Mouse (Mus musculus) urinary bladder, adult 2 months (tissue): ENCODE measurements around the gene Tfap2e. TPM values are rescaled to one million over a fixed set of nuclear protein-coding genes. Genes with fewer than 3 reads are reported as not detected.

Experiments
- DNase-seq: peaks from one replicate; pipeline ENCODE4 v3.0.0; 2022; ENCODE audit warnings: low spot score
- polyA plus RNA-seq: library from polyadenylated mRNA; depleted of rRNA; stranded (reverse); fragments of >200 nt; gene quantifications from 2 replicates; pipeline ENCODE4 v1.2.3, GENCODE M21; 2012

Gene Tfap2e
- polyA plus RNA-seq, 1 experiment, result not detected

DNA sequence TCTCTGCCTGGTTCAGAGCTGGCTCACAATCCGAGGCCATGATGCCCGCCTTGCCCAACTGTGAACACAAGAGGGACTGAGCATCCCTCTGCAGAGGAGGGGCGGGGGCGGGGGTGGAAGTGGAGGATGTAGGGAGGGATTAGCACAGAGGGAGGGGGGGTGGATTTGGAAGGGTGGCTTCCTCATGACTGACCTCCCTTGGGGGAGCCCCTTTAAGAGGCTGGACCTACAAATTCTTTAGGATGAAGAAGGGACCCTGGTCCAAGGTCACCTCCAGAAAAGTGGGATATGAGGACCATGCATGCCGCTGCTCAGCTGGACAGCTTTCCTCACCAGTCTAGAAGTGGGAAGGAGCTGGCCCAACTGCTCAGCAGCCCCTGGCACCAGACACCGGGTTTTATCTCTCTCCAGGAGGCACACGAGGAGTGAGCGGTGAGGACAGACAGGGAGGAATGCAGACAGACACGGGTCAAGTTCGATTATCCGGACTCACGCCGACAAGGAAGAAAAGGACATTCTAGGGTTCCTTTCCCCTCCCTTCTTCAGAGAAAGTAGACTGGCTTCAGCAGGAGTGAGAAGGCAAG is 16.1 kb upstream of the Tfap2e start:
- no peak for DNase-seq

DNA sequence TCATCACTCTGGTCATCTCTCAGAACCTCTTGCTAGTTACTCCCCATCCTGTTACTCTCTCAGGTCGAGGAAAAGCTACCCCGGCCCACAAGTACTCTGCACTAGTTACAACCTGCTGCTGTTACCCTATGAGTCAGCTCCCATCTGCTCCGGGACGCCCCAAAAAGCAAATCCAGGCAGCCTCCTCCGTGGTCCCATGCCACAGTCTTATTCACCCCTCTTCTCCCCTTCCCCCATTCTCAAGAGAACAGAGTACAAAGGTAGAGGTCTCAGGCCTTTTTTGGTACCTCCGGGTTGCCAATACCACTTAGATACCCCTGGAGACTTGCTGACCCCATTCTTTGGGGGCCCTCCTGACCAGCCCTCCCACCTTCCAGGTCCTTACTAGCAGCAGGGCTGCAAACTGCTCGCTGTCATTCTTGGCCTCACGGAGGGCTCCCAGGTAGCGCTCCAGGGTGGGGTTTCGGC is 15.6 kb upstream of the Tfap2e start:
- no peak for DNase-seq

DNA sequence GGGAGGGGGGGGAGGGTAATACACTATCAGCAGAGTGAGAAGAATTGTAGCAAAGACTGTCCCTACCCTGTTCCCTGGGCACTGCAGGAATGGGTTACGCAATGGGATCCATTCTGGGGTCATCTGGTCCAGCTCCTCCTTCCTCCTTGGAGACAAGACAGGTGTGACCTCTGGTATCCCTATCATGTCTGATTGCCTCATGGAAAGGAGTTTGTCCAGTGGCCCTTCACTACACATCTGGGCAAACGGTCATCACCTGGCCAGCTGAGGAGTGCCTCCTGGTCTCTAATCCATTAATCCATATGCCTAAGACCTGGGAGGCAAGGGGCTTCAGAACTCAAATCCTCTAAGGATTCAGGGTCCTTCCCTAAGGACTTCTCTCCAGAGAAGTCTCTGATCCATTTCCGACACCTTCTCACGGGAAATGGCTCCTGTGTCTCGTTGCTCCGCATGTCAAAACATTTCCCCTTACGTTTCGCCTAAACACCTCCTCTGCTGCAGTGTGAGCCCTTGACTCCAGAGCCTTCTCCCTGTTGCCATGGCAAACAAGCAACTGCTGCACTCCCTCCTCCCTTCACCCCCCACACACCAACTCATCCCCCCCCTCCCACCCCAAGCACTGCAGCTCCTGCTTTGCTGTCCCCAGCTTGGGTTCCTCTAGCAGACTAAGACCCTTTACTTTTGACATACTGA is 15.0 kb upstream of the Tfap2e start:
- no peak for DNase-seq

DNA sequence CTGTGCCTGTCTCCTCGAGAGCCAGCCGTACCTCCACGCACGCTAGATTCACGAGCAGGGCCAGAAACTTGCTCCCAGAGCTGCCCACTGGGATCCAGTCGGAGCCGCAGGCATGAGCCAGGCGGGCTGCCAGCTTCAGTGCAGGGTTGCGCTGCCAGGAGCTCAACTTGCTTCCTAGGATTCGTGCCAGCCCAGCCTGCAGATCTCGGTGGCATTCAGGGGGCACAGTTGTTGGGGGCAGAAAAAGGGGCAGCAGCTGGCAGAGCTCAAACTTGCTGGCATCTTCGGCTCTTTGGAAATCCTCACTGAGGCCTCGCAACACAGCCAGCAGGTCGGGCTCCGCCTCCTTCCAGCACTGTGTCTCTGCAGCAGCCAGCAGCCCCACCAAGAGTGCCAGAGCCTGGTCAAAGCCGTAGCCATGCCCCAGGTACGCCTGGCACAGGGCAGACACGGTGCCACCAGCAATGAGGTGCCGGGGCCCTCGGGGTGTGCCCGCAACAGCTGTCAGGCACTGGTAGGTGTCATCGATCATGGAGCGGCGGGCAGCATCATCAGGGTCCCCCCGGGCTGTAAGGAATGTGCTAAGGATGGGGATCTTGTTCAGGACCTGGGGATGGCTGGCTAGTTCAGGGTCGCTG is 14.1 kb upstream of the Tfap2e start:
- DNase-seq, result no peak

DNA sequence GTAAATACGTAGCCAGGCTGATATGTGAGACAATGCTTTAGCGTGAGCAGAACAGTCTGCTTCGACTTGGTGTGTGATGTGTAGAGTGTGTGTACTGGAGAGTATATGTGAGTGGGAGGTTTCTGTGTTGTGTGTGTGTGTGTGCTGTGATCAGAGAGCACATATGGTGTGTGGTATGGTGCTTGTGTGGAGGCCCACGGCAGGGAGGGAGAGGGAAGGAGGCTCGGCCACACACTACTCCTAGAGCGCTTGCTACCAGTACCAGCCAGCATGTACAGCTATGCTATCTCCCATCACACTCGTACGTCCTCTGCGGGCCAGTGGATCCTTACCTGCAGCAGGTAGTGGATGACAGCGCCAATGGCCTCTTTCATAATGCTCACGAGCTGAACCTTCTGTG is 13.5 kb upstream of the Tfap2e start:
- no peak for DNase-seq

DNA sequence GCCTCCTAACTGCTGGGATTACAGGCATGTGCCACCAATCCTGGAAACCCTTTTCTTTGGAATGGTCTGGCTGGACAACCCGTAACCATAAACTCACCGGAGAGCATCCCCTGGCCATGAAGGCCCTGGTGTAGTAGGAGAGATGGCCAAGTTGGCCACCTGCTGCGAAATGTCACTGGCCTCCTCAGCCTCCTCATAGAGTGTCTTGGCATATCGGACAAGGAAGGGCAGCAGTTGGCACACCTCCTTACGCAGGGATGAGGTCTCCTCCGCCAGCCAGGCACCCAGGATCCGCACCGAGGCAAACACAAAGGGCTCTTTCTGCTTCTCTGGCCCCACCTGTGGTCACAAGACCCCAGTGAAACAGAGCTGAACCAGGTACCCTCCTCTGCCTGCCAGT is 12.3 kb upstream of the Tfap2e start:
- DNase-seq, result no peak

DNA sequence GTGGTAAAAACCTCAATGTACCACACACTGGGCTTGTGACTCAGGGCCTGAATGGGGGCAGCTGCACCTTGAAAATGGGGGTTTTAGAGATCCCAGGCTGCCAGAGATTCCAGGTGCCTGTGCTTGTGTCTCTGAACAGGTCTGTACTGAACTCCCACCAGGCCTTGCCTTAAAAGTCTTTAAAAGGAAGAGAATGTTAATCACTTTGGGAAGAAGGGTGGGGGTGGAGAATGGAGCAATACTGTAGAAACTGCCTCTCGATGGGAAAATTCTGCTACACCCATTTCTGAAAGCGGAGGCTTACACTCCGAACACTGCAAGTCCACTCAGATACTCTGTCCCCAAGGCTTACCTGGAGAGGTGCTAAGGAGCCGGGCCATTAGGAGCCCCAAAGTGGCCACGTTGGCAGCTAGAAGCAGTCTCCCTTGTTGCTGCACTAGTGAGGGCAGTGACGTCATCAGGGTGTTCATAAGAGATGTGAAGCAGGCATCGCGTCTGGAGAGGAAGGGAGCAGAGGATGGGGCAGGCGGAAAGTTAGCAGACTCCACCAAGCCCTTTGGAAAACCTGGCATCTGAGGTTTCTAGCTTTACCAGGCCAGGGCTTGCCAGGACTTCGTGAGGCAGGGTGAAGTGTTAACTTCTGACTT is 10.3 kb upstream of the Tfap2e start:
- DNase-seq, result no peak

DNA sequence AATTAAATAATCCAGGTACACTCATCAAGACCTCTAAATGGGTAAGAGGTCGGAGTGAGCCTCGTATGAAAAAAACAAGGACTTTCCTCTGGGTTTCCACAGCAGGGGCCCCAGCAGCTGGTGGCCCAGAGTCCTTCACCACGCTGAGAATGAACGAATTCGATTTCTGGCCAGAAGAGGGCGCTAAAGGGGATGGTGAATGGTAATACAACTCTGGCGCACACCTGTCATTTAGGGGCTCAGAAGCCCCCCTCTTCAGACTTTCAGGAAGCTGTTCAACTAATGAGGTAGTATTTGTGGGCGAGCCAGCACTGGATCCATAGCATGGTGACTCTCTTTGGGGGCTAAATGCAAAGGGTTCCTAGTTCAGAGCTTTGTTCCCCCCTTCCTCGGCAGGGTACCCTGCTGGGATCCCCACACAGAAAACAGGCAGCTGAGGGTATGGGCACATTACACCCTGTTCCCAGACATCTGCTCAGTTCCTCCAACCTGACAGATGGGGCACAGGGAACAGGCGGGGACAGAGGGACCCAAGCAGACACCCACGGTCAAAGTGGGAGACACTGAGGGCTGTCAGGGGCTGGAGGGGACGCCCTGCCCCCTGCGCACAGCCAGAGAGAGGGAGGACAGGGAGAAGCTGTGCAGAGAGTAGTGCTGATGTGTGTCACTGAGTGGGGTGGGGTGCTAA is 9.6 kb upstream of the Tfap2e start:
- DNase-seq, result no peak

DNA sequence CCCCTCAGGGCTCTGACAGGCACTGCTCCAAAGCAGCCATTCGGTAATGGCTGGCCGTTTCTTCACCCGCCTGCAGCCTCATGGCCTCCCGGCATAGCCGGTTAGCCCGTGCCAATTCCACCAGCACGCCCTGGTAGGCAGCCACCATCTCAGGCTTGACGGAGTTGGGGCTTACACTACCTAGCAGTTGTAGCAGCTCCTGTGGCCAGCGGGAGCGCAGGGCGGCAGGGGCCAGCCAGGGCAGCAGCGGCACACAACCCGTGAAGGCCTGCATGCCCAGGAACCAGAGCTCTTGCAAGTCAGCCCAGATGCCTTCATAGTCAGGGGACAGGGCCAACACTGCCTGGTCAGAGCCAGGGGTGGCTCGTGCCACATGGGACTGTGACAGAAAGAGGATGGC is 8.8 kb upstream of the Tfap2e start:
- no peak for DNase-seq

DNA sequence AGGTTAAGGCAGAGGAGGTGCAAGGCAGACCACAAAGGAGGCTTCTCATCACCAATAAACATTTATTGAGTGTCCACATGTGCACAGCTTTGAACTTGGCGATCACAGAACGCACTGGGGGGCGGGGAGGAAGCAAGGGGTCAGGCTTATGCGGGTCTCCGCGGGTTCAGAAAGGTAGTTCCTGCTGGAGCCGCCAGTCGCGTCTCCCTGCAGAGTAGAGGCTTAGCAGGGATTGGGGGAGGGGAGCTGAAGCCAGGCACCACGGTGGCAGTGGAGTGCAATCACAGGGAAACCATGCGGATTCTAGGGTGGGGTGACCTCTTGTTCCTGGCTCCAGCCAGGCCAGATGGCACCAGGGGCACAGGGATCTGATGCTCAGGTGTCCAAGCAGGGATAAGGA is 7.7 kb upstream of the Tfap2e start:
- DNase-seq, result no peak

DNA sequence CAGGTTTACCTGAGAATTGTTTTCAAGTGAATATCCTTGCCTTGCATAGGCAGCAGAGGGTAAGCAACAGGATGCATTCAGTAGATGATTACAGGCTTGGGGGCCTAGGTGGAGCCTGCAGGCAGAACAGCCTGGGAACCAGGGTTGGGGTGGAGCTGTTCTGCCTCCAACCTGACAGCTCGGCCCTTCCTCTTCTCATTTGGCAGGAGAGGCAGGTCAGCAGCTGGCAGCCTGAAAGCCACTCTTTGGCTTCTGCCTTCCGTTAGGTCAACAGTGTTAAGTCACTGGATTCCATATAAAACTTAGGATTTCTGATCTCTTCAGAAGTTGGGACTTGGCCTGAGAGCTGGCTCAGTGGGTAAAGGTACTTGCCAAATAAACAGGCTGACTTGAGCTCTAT is 6.9 kb upstream of the Tfap2e start:
- no peak for DNase-seq

DNA sequence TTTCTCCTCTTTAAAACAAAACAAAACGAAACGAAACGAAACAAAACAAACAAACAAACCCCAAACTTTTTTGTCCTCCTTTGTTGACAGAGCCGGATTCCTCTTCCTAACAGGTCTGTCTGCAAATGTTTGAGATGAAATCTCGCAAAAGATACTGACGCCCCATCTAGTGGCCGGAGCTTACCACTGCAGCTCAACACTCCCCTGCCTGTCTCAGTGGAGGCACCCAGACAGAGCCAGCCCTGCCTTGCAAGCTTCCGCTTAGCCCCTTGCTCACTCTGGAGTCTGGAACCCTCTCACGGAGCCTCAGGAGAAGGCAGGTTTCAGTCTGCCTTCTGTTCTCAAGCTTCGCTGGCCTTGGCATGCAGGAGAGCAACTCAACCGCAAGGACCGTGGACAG is 5.4 kb upstream of the Tfap2e start:
- DNase-seq, result no peak

DNA sequence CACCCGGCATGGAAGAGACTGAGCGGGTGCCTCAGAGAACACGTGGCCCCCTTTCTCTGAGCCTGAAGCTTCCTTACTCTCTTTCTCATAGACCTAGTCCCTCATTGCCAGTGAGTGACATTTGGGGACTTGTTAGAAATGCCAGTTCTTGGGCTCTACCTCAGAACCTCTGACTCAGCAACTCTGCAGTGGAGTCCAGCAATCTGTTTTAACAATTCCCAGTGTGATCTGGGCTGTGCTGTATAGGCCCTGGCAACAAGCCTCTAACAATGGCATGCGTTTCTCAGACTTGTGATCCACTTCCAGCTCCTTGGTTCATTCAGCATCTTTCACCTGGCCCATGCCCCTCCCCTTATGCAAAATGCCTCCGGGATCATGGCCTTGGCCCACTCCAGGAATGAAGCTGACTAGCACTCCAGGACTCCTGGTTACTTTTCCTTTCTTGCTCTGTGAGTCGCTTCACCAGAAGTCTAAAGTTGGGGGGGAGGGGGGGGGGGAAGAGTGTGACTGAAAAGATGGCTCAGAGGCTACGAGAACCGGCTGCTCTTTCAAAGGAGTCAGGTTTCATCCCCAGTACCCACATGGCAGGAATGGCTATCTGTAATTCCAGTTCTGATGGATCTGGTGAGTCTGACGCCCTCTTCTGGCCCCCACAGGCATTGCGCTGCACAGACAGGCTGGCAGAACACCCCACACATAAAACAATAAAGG is 4.1 kb upstream of the Tfap2e start:
- DNase-seq, result no peak

DNA sequence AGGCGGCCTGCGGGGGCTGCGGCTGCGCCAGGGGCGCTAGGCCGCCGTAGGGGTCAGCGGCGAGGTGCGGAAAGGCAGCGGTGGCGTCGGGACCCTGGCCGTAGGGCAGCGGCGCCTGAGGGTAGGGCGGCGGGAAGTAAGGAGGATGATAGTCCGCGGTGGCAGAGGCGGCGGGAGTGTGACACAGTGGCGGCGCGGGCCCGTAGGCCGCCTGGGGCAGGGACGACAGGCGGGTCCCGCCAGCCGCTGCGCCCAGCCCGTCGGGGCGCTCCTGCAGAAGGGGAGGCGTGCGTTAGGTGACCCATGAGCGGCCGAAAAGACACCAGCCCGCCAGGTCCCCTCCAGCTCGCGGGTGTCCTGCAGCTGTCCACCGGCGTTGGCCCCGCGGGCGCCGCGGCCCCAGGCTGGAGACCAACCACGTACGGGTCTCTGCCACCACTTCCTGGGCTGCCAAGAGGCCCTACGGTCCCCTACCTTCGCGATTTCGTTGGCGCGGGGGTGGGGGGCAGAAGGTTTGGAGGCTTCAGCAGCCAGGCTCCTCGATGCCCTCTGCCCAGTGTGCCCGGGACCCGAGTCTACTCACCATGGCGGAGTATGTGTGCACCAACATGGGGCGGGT is 549 bp downstream of the Tfap2e start:
- DNase-seq, result no peak

DNA sequence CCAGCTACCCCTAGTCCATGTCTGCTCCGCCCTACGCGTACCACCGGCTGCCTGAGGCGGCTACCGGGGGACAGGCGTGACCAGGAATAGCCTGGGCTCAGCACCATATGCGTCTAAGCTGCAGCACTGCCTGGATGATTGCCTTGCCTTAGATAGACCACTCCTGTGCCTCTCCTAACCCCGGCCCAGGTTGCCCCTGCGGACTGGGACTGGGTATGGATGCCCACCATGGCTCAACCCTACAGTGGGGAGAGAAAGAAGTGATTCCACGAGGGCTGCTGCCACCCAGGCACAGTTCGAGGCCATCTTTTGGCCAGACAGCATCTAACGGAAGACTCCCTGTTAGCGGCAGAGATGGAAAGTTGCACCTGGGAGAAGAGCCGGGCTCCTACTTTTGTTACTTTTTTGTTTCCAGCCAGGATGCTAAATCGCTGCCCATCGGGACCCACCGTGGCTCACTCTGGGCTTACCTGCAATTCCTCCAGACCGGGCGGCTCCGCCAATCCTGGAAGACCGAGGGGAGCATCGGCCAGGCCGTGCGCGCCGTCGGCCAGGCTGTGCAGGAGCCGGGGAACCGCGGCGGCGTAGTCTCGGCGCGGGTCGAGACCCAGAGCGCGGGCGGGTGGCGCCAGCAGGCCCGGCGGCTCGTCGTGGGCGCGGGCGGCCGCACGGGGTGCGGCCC is 1.2 kb downstream of the Tfap2e start:
- no peak for DNase-seq

DNA sequence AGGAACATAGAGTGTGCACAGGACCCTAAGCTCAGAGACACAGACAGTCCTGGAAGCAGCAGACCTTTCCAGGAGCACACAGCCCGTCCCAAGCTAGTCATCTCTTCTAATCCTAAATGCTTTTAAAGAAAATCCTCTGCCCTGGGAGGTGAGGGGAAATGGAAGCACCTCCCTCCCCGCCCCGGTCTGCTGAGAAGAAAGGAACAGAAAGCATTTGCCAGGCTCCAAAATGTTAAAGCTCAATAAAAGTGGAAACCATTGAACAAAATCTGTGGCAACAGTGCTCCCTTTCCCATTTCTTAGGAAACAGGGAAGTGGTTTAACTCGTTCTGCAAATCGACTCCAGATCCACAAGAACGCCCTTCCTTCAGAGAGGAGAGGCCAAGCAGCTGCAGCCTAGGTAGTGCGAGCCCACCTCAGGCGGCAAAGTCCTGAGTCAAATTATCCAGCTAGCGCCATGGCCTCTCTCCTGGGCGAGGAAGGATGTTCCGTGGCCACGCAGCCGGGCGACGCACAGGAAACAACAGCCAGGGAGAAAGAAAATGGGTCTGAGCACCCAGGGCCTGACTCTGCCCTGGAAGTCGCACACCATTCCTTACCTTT is 1.9 kb downstream of the Tfap2e start:
- DNase-seq, result no peak

DNA sequence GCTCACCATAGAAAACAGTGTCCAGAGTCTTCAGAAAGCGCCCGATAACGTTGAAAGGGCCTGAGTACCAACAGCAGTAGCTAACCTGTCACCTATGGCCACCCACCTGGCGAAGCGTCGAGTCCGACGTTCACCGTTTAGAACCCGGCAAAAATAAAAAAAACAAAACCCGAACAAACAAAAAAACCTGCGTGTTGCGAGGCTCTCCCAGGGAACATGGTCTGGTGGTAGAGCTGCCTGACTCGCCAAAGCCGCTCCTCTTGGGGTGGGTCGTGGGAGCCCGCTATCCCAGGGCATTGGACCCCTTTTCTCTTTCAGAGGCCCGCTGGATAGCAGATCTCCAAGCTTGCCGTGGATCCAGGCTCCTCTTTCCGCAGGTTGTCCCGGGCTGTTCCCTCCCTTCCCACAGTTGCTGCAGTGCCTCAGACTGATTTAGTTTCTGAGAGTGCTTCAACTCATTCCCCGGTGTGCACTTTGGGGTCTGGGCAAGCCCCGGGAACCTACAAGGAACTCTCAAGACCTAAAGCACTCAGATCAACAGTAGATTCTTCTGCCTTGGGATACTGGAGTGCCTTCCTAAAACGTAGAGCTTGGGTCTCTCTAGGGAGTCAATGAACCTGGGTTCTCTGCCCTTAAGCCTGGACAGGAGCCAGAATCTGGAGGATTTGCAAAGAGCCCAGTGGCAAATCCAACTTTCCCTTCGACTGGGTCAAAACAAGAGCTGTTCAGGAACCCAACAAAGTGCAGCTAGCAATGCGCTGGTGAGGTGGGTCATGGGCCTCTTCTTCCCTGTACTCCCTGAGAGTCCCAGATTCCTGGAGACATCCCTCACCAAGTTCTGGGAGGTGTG is 3.3 kb downstream of the Tfap2e start:
- DNase-seq, result no peak

DNA sequence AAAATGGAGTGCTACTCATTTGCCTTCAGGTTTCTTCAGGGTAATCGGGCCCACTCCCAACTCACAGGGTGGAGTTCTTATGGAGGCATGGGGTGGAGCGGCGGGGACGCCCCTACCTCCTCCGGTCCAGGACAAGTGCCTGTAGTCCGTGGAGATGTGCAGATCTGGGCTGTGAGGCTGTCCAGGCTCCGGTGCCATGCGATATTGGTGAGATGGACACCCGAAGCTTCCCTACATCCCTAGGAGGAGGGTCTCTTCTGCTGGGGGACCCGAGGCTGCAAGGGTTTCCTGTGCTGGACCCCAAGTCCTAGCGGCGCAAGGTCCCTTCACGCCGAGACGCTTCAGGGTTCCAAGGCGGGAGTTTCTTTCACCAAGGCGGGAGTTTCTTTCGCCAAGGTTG is 3.9 kb downstream of the Tfap2e start:
- no peak for DNase-seq

DNA sequence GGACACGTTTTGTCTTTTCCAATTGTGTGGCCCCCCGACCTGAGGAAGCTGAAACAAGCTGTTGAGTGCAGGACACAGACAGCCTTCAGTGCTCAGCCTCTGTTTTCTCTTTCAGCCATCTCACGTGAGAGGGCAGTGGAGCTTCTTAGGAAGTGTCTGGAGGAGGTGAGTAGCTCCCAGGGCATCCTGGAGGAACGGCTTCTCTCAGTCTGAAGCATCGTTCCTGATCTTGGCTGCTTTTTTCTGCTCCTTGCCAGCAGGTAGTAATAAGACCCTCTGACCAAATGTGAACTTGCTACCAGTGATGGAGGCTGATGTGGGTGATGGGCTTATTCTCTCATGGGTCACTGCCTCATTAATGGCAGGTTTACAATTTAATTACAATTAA is 28.6 kb downstream of the Tfap2e start:
- no peak for DNase-seq
